Mouse (Mus musculus): ENCODE measurements around the gene Mkrn1.
A peak's percentile ranks its signal among the peaks of the same experiment; 100 is the strongest.

GRCm38 (mm10) chr6:39415762-39416161 is 4.5 kb downstream of the Mkrn1 start:
- TF ChIP-seq CTCF (IDR thresholded peaks at IDR 0.05; ENCODE audit: borderline replicate concordance, insufficient read depth, low read length) (peak; percentile 30; the same call in 1 of the 2 replicates), POLR2A (IDR thresholded peaks at IDR 0.05; ENCODE audit: low read depth, low read length) (no peak)

Data from embryonic fibroblast, embryonic 13.5 days (primary cell).